Mouse (Mus musculus): ENCODE measurements at regions not wholly inside any gene's neighbourhood (a gene's known extent, or its start where the extent isn't known, plus 50 kb on each side); places are given as distances from the start of the nearest gene placed in this dataset.

- TF ChIP-seq POLR2A (IDR thresholded peaks at IDR 0.05; ENCODE audit: low read depth, low read length): no peak
- Histone ChIP-seq H3K27me3 (ENCODE audit: control insufficient read depth, insufficient read depth, low read length) (no peaks in the 10 kb centered on the region), H3K36me3 (ENCODE audit: control insufficient read depth, insufficient read depth, low read length) (no peaks in the 10 kb centered on the region), H3K4me3 (ENCODE audit: extremely low read depth, insufficient read depth, insufficient read length) (no peak overlapping the region), H3K27ac (ENCODE audit: insufficient read depth, low read length) (no peak overlapping the region), H3K4me1 (ENCODE audit: control insufficient read depth, insufficient read depth, insufficient read length) (no peaks in the 10 kb centered on the region)
- peak in 1 of 2 experiments; percentile 27 for DNase-seq (ENCODE audit: low read depth in 1 of 2, low spot score in 2 of 2)
- 63% methylated on average over 6 of the region's 6 CpGs for WGBS
These were observed 57.0 kb upstream of the Cd93 start for GRCm38 (mm10) chr2:148500235-148500936.

- Histone ChIP-seq H3K4me1 (ENCODE audit: control insufficient read depth, insufficient read depth, insufficient read length) (no peaks in the 10 kb centered on the region), H3K27ac (ENCODE audit: insufficient read depth, low read length) (no peak overlapping the region), H3K4me3 (ENCODE audit: extremely low read depth, insufficient read depth, insufficient read length) (no peak overlapping the region), H3K36me3 (ENCODE audit: control insufficient read depth, insufficient read depth, low read length) (no peaks in the 10 kb centered on the region), H3K27me3 (ENCODE audit: control insufficient read depth, insufficient read depth, low read length) (no peaks in the 10 kb centered on the region)
- DNase-seq (ENCODE audit: low read depth in 1 of 2, low spot score in 2 of 2): no peak
- 82% methylated on average over 12 of the region's 12 CpGs for WGBS
- TF ChIP-seq CTCF (IDR thresholded peaks at IDR 0.05; ENCODE audit: extremely low read depth, insufficient read depth, insufficient read length, insufficient replicate concordance): no peak
- TF ChIP-seq POLR2A (IDR thresholded peaks at IDR 0.05; ENCODE audit: low read depth, low read length): no peak
These were observed 54.3 kb upstream of the Cd93 start for GRCm38 (mm10) chr2:148497452-148498302.

GRCm38 (mm10) chr2:148496151-148497040 is 53.0 kb upstream of the Cd93 start:
- H3K4me3 ChIP-seq (ENCODE audit: extremely low read depth, insufficient read depth, insufficient read length): no peak overlapping the region
- TF ChIP-seq CTCF (IDR thresholded peaks at IDR 0.05; ENCODE audit: extremely low read depth, insufficient read depth, insufficient read length, insufficient replicate concordance) (no peak), POLR2A (IDR thresholded peaks at IDR 0.05; ENCODE audit: low read depth, low read length) (no peak)
- no peaks in the 10 kb centered on the region for H3K27me3 ChIP-seq (ENCODE audit: control insufficient read depth, insufficient read depth, low read length)
- 91% methylated on average over 6 of the region's 6 CpGs for WGBS
- H3K36me3 ChIP-seq (ENCODE audit: control insufficient read depth, insufficient read depth, low read length): no peaks in the 10 kb centered on the region
- H3K4me1 ChIP-seq (ENCODE audit: control insufficient read depth, insufficient read depth, insufficient read length): no peaks in the 10 kb centered on the region
- H3K27ac ChIP-seq (ENCODE audit: insufficient read depth, low read length): no peak overlapping the region
- no peak for DNase-seq (ENCODE audit: low read depth in 1 of 2, low spot score in 2 of 2)

GRCm38 (mm10) chr2:148495485-148495884 is 52.1 kb upstream of the Cd93 start:
- Histone ChIP-seq H3K4me3 (ENCODE audit: extremely low read depth, insufficient read depth, insufficient read length) (no peak overlapping the region), H3K27me3 (ENCODE audit: control insufficient read depth, insufficient read depth, low read length) (no peaks in the 10 kb centered on the region), H3K4me1 (ENCODE audit: control insufficient read depth, insufficient read depth, insufficient read length) (peaks cover under 1% of the 10 kb centered on the region; the same call in 1 of the 2 replicates), H3K27ac (ENCODE audit: insufficient read depth, low read length) (no peak overlapping the region), H3K36me3 (ENCODE audit: control insufficient read depth, insufficient read depth, low read length) (no peaks in the 10 kb centered on the region)
- DNase-seq (ENCODE audit: low read depth in 1 of 2, low spot score in 2 of 2): no peak
- TF ChIP-seq POLR2A (IDR thresholded peaks at IDR 0.05; ENCODE audit: low read depth, low read length): no peak
- TF ChIP-seq CTCF (IDR thresholded peaks at IDR 0.05; ENCODE audit: extremely low read depth, insufficient read depth, insufficient read length, insufficient replicate concordance): no peak
- WGBS: 86% methylated on average over 3 of the region's 3 CpGs

- H3K27me3 ChIP-seq (ENCODE audit: control insufficient read depth, insufficient read depth, low read length): no peaks in the 10 kb centered on the region
- no peak overlapping the region for H3K27ac ChIP-seq (ENCODE audit: insufficient read depth, low read length)
These were observed 49.9 kb upstream of the Cd93 start for GRCm38 (mm10) chr2:148493281-148493680.

More at GRCm38 (mm10) chr2:148493281-148493680, 49.9 kb upstream of the Cd93 start:
- Histone ChIP-seq H3K36me3 (ENCODE audit: control insufficient read depth, insufficient read depth, low read length) (no peaks in the 10 kb centered on the region), H3K4me1 (ENCODE audit: control insufficient read depth, insufficient read depth, insufficient read length) (peaks cover 4% of the 10 kb centered on the region), H3K4me3 (ENCODE audit: extremely low read depth, insufficient read depth, insufficient read length) (no peak overlapping the region)
- TF ChIP-seq CTCF (IDR thresholded peaks at IDR 0.05; ENCODE audit: extremely low read depth, insufficient read depth, insufficient read length, insufficient replicate concordance): no peak
- TF ChIP-seq POLR2A (IDR thresholded peaks at IDR 0.05; ENCODE audit: low read depth, low read length): no peak
- no peak for DNase-seq (ENCODE audit: low read depth in 1 of 2, low spot score in 2 of 2)

Measured in spleen, adult 2 months (tissue).